9 mouse cellular contexts compared by ENCODE assay signal in the genomic region with DNA sequence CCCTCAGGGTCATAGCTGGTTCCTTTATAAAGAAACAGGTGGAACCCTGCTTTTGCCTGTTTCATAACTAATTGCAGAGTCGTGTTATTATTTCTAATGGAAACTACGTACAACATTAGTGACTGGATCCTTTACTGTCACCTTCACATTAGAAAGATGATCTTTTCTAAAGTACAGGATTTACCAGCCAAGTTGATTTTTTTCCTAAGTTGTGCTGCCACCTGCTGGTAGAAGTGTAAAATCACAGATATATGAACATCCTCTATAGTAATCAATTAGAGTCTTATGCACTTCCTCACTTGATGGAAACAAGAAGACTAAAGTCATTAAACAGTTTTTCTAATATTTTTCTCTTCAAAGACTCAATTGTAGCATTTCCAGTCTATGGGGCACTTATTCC. TPM values are rescaled to one million over a fixed set of nuclear protein-coding genes. Genes with fewer than 3 reads are reported as not detected.
DNase-seq lines count a peak whose midpoint lies in the region; ATAC-seq and TF ChIP-seq lines count a peak whose summit lies in the region.
"Had no signal": no experiment of that assay in that cellular context is flagged by ENCODE, and none has a peak within 500 bp of the region (broad histone marks: within the 10 kb centered on the region; RNA-seq: fewer than 3 reads in every experiment).

No protein-coding gene starts in this region.

- 6% methylated on average over 2 of the region's 2 CpGs for WGBS in kidney, postnatal 0 days

- no peaks in the 10 kb centered on the region for H3K36me3 ChIP-seq in kidney, postnatal 0 days (ENCODE audit: insufficient read depth, low read length)
- H3K36me3 ChIP-seq: midbrain, embryonic 12.5 days had no signal

- ATAC-seq in kidney, postnatal 0 days (replicated peaks; ENCODE audit: low FRiP score, low read depth): no peak
- peak; percentile 69; the same call in 1 of the 2 replicates for ATAC-seq in erythroblast, adult 5-6 weeks (replicated peaks; ENCODE audit: low FRiP score, poor library complexity, severe bottlenecking)
- peak; percentile 73 for ATAC-seq in neutrophil, adult 5-6 weeks (ENCODE audit: extremely low read depth, insufficient number of reproducible peaks, low FRiP score, poor library complexity, severe bottlenecking)

- no peaks in the 10 kb centered on the region for H3K27me3 ChIP-seq in kidney, postnatal 0 days (ENCODE audit: insufficient read depth, low read length)

- DNase-seq in kidney, postnatal 0 days (ENCODE audit: low spot score): peak; percentile 82
- DNase-seq in kidney, adult 18-20 months: no peak
- DNase-seq in urinary bladder, postnatal 14 days (ENCODE audit: low spot score): peak; percentile 52
- no peak for DNase-seq in urinary bladder, adult 2 months (ENCODE audit: low spot score)
- DNase-seq in adrenal gland, adult 2 months: peak; percentile 26

- H3K9me3 ChIP-seq in kidney, postnatal 0 days (replicated peaks; ENCODE audit: low read length): no peaks in the 10 kb centered on the region
- H3K9me3 ChIP-seq: midbrain, embryonic 12.5 days had no signal

- H3K4me3 ChIP-seq in kidney, postnatal 0 days (replicated peaks; ENCODE audit: low read depth, low read length): no peak overlapping the region
- H3K4me3 ChIP-seq: midbrain, embryonic 12.5 days had no signal

- no peak overlapping the region for H3K9ac ChIP-seq in kidney, postnatal 0 days (ENCODE audit: low read depth, low read length)
- H3K9ac ChIP-seq: midbrain, embryonic 12.5 days had no signal

- H3K4me1 ChIP-seq in kidney, postnatal 0 days (replicated peaks; ENCODE audit: insufficient read depth, low read length): no peaks in the 10 kb centered on the region

- no peak overlapping the region for H3K4me2 ChIP-seq in kidney, postnatal 0 days (ENCODE audit: low read length)
- H3K4me2 ChIP-seq: midbrain, embryonic 12.5 days had no signal

- no peak overlapping the region for H3K27ac ChIP-seq in kidney, postnatal 0 days
- H3K27ac ChIP-seq: midbrain, embryonic 12.5 days had no signal

- TF ChIP-seq CTCF in kidney, postnatal 0 days (IDR thresholded peaks at IDR 0.05; ENCODE audit: low read depth): peak; percentile 78

RNA-seq across cellular contexts. Expression of gene Nphp3, which starts 5.8 kb away (rescaled TPM):
- polyA plus RNA-seq in kidney, postnatal 0 days (2015; fragmentation: Nextera tagmentation; extraction: Ambion mirVana): 3.4 and 3.5 TPM in 2 replicates
- polyA plus RNA-seq in urinary bladder, adult 2 months (2012; rRNA removed): 12.2 and 14.5 TPM in 2 replicates
- total RNA-seq in adrenal gland, adult 2 months (2021): 1 to 10 TPM; 2.3 to 4.7 TPM
- 8.4 and 8.6 TPM in 2 replicates for polyA plus RNA-seq in adrenal gland, adult 2 months (2012; rRNA removed)
- total RNA-seq in erythroblast, adult 5-6 weeks (2015; ENCODE audit: low replicate concordance): 0.84 TPM in 1 of 2 replicates, not detected in the other
- 0.42 and 0.51 TPM in 2 replicates for total RNA-seq in erythroblast, adult 5-6 weeks (2017; ENCODE audit: low replicate concordance)
- 3.6 TPM in 2 replicates for total RNA-seq in neutrophil, adult 5-6 weeks (2017)

RNA-seq across cellular contexts. Expression of gene Gm28305, which starts 44.0 kb away (rescaled TPM):
- not detected in 2 replicates for polyA plus RNA-seq in kidney, postnatal 0 days (2015; fragmentation: Nextera tagmentation; extraction: Ambion mirVana)
- not detected in 2 replicates for polyA plus RNA-seq in urinary bladder, adult 2 months (2012; rRNA removed)
- not detected for total RNA-seq in adrenal gland, adult 2 months (2021)
- polyA plus RNA-seq in adrenal gland, adult 2 months (2012; rRNA removed): not detected in 2 replicates
- not detected in 2 replicates for total RNA-seq in erythroblast, adult 5-6 weeks (2015; ENCODE audit: low replicate concordance)
- not detected in 2 replicates for total RNA-seq in erythroblast, adult 5-6 weeks (2017; ENCODE audit: low replicate concordance)
- not detected in 2 replicates for total RNA-seq in neutrophil, adult 5-6 weeks (2017)
- total RNA-seq: gastrocnemius, postnatal 4 days had no signal
- polyA plus RNA-seq: midbrain, embryonic 12.5 days had no signal

Comparison
In these comparisons a context has a peak if more than half of its experiments do, and no peak if none do; other contexts are left out.
1. DNase-seq: peak in kidney, postnatal 0 days (single experiment), urinary bladder, postnatal 14 days (single experiment) and adrenal gland, adult 2 months (single experiment); none in kidney, adult 18-20 months (single experiment) and urinary bladder, adult 2 months (single experiment).